Mouse (Mus musculus) heart, adult 2 months (tissue): ENCODE data around the gene Dexi.

Source experiments
- CTCF ChIP-seq: fragments of 200-600 bp; IDR thresholded peaks from 2 replicates; pipeline ENCODE4 v1.8.1; 2022; ENCODE audit warnings: antibody characterized with exemption, mild to moderate bottlenecking, moderate library complexity
- EP300 ChIP-seq: fragments of 200-500 bp; IDR thresholded peaks from 2 replicates; pipeline ENCODE4 v1.6.1; 2011; ENCODE audit warnings: low read depth, low read length, control low read depth; ENCODE audit not compliant: insufficient read depth
- POLR2A ChIP-seq: fragments of 200-500 bp; IDR thresholded peaks from 2 replicates; pipeline ENCODE4 v1.6.1; 2011; ENCODE audit warnings: mild to moderate bottlenecking, low read depth, low read length, control low read depth; ENCODE audit not compliant: insufficient read depth

DNA sequence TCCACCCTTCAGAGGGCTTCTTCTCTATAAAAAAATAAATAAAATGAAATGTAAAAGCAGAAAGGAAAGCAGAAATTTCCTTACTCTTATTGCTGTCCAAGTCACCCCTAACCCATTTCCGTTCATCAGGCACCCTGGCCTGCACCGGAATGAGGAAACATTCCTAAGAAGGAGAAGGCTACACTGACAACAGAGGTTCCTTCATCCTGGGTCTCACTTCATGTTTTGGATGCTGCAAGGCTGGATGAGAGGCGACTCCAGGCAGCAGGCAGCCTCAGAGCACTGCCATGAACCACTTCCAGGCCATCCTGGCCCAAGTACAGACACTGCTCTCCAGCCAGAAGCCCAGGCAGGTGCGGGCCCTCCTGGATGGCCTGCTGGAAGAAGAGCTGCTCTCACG lies 63.0 kb downstream of the Dexi start, which contains the start of gene Ciita:
- no peak for TF ChIP-seq CTCF
- TF ChIP-seq POLR2A: no peak
- no peak for TF ChIP-seq EP300
